Mouse (Mus musculus) hematopoietic stem cell, adult 5-6 weeks (primary cell): ENCODE measurements at regions not wholly inside any gene's neighbourhood (a gene's known extent, or its start where the extent isn't known, plus 50 kb on each side); places are given as distances from the start of the nearest gene placed in this dataset.
A peak's percentile ranks its signal among the peaks of the same experiment; 100 is the strongest.
"Not testable (repeated sequence)": the region's sequence is repeated elsewhere in the genome, so short reads cannot be mapped to it uniquely, and the experiment has no call there.

Experiments
- ATAC-seq, 2 experiments: fragments of 125-278 bp in 1 of 2; replicated peaks in 1 of 2; 2 replicates each; pipeline ENCODE4 v1.8.0; 2016 to 2017; ENCODE audit warnings: inconsistent platforms in 2 of 2, mild to moderate bottlenecking in 2 of 2, moderate number of reproducible peaks in 2 of 2, low read depth in 1 of 2, moderate TSS enrichment in 1 of 2; ENCODE audit not compliant: low FRiP score in 2 of 2, poor library complexity in 2 of 2, severe bottlenecking in 2 of 2, insufficient read depth in 1 of 2, low TSS enrichment in 1 of 2

DNA sequence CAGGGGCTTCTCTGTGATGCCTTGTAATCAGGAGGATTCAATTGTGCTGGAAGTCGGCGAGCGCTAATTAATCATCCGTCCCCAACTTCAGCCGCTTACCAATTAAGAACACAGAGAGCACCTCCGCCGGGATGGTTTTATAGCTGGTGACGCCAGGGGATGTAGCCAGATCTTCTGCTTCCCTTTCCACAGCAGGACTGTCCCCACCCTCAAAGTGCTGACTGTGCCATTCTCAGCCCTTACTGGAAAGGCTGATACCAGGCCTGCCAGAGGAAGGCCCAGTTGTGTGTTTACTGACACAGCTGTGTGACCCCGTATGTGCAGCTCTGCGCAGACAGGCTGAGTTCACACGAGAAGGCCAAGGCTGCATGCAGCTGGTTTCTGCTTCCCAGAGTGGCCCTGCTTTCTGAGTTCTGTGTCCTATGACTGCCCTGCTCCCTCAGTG lies 59.9 kb upstream of the Bend4 start:
- ATAC-seq, result no peak

GRCm38 (mm10) chr5:67490709-67491108 lies 62.6 kb upstream of the Bend4 start:
- not testable (repeated sequence) for ATAC-seq

DNA sequence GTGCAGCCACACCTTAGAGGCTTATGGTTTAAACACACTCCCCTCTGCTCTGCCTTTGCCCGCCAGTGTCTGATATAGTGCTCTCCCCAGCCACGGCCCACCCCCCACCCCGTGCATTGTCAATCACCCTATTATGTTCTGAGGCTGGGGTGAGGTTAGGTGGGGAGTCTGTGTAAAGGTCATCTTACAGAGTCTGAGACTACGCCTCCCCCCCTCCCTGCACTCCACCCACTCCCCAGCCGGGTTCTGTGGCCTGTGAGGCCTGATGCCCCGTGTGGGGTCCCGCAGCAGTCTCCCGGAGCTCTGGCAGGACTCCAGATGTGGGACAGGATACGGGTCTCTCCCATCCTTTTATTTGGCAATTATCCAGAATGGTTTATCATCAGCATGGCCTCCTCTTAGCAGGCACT lies 64.8 kb upstream of the Bend4 start:
- no peak for ATAC-seq

- ATAC-seq, result no peak
Observed at GRCm38 (mm10) chr5:67496710-67497109, 68.6 kb upstream of the Bend4 start.

- no peak for ATAC-seq
Observed at GRCm38 (mm10) chr5:67520251-67520650, 87.4 kb upstream of the Shisa3 start.

- no peak for ATAC-seq
Observed at GRCm38 (mm10) chr5:67521423-67521912, 86.2 kb upstream of the Shisa3 start.

DNA sequence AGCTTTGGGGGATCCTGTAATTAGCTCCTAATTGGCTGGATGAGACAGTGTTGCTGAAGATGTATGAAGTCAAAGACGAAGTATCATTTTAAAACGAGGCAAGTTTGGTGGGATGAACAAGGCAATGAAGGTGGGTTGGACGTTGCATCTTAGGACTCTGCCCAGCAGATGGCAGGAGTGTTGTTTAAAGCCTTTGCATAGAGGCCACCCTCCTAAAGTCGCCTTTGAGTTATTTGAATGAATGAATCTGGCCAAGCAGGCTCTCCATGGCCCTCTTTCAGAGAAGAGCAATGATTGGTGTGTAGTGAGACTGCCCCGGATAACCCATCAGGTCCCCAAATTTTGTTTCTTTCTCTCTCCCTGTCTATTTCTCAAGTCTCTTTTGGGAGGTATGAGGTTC lies 77.5 kb upstream of the Shisa3 start:
- ATAC-seq, result no peak

GRCm38 (mm10) chr5:67530957-67531356 lies 76.7 kb upstream of the Shisa3 start:
- ATAC-seq, result peak; percentile 22 to 37; a peak in 2 of 4 replicates

GRCm38 (mm10) chr5:67532351-67532750 lies 75.3 kb upstream of the Shisa3 start:
- peak; percentile 83 to 86 for ATAC-seq

- no peak for ATAC-seq
Observed at GRCm38 (mm10) chr5:67532756-67533255, 74.9 kb upstream of the Shisa3 start.

DNA sequence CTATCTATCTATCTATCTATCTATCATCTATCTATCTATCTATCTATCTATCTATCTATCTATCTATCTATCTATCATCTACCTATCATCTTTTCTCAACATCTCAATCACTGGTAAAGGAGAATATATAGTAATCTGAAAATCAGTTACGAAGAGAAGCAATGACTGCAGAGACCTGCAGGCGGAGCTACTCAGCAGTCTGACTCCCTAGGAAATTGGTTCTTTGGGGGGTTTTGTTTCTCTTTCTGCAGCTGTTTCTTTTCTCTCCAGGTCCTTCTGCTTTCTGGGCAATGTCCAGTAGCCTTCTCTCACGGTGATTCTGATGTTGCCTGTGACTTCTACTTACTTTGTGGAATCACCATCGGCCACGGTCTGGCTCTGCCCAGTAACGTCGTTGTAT lies 73.6 kb upstream of the Shisa3 start:
- ATAC-seq, result no peak

- no peak for ATAC-seq
Observed at GRCm38 (mm10) chr5:67537990-67538389, 69.7 kb upstream of the Shisa3 start.

DNA sequence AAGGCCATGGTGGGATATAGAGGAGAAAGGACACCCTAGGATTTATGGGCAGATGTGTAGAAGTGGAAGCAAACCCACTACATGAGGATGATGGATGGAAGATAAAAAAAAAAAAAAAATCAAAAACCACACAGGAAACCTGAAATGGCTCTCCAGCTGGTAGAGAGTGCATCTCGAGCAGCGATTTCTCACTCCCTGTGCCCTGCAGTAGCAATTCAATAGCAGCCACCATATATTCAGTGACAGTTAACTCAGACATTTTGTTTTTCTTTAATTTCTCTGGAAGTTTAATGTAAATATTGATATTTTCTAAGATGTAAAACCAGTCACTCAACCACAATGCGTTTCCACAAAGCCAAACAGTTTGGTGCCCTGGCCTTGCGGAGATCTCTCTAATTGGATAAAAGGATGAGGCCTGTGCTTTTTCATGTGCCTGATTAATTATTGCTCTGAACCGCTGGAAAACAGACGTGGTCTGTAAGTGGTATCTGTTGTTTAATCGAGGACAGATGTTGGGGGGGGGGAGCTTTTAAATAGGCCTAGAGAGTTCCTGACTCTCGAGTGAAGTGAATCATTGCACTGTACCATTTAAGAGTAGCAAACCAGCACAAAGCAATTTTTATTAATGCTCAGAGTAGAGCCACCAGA lies 68.0 kb upstream of the Shisa3 start:
- no peak for ATAC-seq

- no peak for ATAC-seq
Observed at GRCm38 (mm10) chr5:67541867-67542266, 65.8 kb upstream of the Shisa3 start.

- ATAC-seq, result no peak
Observed at GRCm38 (mm10) chr5:67544028-67544589, 63.6 kb upstream of the Shisa3 start.

GRCm38 (mm10) chr5:67550257-67550656 lies 57.4 kb upstream of the Shisa3 start:
- ATAC-seq, result no peak

DNA sequence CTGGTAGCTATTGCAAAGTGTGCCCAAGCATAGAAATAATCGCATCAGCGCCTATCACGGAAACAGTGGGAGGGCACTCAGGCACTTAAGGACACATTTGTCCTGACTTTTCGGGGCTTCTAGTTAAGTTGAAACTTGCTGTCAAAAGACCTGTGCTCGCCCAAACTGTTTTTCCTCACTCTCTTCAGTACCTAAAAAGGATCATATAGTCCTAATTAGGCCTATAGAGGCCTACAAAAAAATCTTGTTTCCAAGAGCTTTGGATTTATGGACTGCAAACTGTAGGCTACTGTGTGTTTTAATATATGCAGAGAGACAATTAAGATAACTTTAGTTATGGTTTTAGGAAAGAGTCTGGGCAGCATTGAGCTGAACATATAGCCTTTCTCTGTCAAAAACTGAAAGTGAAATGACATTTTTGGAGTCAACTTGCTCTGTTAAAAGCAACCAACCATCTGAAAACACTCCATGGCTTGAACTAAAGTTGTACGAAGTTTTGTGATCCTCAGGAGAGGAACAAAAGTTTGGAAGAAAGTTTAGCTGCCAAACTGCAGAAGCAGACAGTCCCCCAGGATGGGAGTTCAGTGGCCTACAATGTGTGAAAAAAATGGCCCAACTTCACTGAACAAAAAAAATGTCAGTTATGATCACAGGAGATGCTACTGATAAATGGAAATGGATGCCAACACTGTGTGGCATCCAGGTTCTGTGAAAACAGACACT lies 55.9 kb upstream of the Shisa3 start:
- ATAC-seq, result no peak

DNA sequence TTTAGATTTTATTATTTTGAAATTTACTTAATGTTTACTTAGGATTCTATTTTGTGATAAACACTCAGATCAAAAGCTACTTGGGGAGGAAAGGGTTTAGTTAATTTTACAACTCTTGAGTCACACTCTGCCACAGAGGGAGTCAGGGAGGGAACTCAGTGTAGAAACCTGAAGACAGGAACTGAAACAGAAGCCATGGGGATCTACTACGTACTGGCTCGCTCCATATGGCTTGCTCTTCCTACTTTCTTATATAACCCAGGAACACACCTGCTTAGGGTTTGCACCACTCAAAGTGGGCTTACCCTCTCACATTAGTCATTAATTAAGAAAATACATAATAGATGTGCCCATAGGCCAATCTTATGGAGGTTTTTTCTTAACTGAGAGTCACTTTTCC lies 54.8 kb upstream of the Shisa3 start:
- ATAC-seq, result no peak
